Mouse (Mus musculus) cerebellum, adult 2 months (tissue): ENCODE measurements around the gene Inpp5d. TPM values are rescaled to one million over a fixed set of nuclear protein-coding genes. Genes with fewer than 3 reads are reported as not detected.

Source experiments
- DNase-seq, 2 experiments: peaks; one replicate each; pipeline ENCODE4 v3.0.0; 2021
- H3K27ac ChIP-seq: fragments of 200-500 bp; 2 replicates; pipeline ENCODE4 v1.5.1; 2012; ENCODE audit warnings: low read length, control low read depth, inconsistent platforms; ENCODE audit not compliant: insufficient read depth
- H3K27me3 ChIP-seq: fragments of 200-500 bp; 2 replicates; pipeline ENCODE4 v1.6.1; 2012; ENCODE audit warnings: inconsistent platforms, mild to moderate bottlenecking, low read length, moderate library complexity; ENCODE audit not compliant: control insufficient read depth, insufficient read depth
- H3K4me1 ChIP-seq: fragments of 200-500 bp; 2 replicates; pipeline ENCODE4 v1.6.1; 2011; ENCODE audit warnings: low read length; ENCODE audit not compliant: control insufficient read depth, insufficient read depth
- H3K4me3 ChIP-seq: fragments of 200-500 bp; replicated peaks from 2 replicates; pipeline ENCODE3; 2011; ENCODE audit warnings: mild to moderate bottlenecking, low read depth, low read length, control low read depth; ENCODE audit not compliant: insufficient read depth
- CTCF ChIP-seq: fragments of 200-500 bp; IDR thresholded peaks from 2 replicates; pipeline ENCODE4 v1.5.1; 2011; ENCODE audit warnings: low read depth, mild to moderate bottlenecking, control low read depth, low read length, moderate library complexity, borderline replicate concordance; ENCODE audit not compliant: insufficient read depth
- POLR2A ChIP-seq: fragments of 200-500 bp; IDR thresholded peaks from 2 replicates; pipeline ENCODE4 v1.6.1; 2011; ENCODE audit warnings: low read length, control low read depth, borderline replicate concordance; ENCODE audit not compliant: insufficient read depth
- WGBS: fragments of 180-500 bp; shearing (Covaris S2); methylation state at CpG from one replicate; pipeline ENCODE4 v1.1.7; 2018; 5-methylcytosine and 5-hydroxymethylcytosine counted together
- polyA plus RNA-seq: library from polyadenylated mRNA; depleted of rRNA; stranded (reverse); fragments of >200 nt; gene quantifications from 2 replicates; pipeline ENCODE4 v1.2.3, GENCODE M21; 2012; rRNA removed

Inpp5d gene
- 4.7 and 5.6 TPM in 2 replicates for polyA plus RNA-seq

DNA sequence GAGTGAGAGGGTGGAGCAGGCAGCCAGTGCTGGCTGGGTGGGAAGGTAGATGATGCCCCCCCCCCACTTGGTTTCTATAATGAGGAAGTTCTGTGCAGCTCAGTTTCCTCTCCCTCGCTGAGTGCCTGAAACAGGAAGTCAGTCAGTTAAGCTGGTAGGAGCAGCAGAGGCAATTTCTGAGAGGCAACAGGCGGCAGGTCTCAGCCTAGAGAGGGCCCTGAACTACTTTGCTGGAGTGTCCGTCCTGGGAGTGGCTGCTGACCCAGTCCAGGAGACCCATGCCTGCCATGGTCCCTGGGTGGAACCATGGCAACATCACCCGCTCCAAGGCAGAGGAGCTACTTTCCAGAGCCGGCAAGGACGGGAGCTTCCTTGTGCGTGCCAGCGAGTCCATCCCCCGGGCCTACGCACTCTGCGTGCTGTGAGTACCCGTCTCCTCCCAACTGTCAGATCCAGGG lies at the start of gene Inpp5d:
Gene Inpp5d (plus strand): TSS at position 102 of the 458 bp plus-strand sequence.
- no peak within 1 kb of the TSS for H3K4me3 ChIP-seq
- no peaks in the 10 kb centered on the region for H3K27me3 ChIP-seq
- H3K4me1 ChIP-seq: peaks cover 6% of the 10 kb centered on the region
- H3K27ac ChIP-seq: no peak within 1 kb of the TSS
- TF ChIP-seq CTCF: no peak
- TF ChIP-seq POLR2A: no peak
- DNase-seq: no peak
- WGBS: 76% methylated on average over 12 of the region's 12 CpGs

- 61% methylated on average over 5 of the region's 5 CpGs for WGBS
- no peak for TF ChIP-seq POLR2A
- no peak for TF ChIP-seq CTCF
- no peak overlapping the region for H3K4me3 ChIP-seq
- H3K4me1 ChIP-seq: peaks cover 8% of the 10 kb centered on the region
- DNase-seq: no peak
- H3K27ac ChIP-seq: no peak overlapping the region
- no peaks in the 10 kb centered on the region for H3K27me3 ChIP-seq
Observed at GRCm38 (mm10) chr1:87573261-87573660, 46.9 kb upstream of the Inpp5d start.

DNA sequence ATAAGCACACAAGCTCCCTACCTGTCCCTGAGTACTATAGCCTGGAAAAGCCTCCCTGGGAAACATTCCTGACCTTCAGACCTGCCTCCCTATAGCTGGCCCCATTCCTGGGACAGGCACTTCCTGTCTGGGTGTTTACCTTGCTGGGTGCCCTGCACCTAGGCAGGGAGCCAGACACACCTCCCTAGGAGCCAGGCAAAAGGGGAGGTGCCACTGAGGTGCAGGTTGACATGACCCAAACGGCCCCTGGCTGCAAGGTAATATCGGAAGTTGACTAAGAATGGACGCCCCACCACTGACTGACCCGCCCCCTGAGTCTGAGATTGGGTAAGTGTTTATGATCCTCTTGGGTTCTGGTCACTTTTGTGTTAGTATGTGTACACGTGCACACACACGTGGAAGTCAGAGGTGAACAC lies 46.3 kb upstream of the Inpp5d start, which contains the start of gene Ngef:
Gene Ngef (minus strand): TSS at position 71 of the 416 bp plus-strand sequence.
- TF ChIP-seq CTCF (no peak), POLR2A (no peak)
- DNase-seq: no peak
- H3K27me3 ChIP-seq: no peaks in the 10 kb centered on the region
- H3K27ac ChIP-seq: no peak within 1 kb of the TSS
- 85% methylated on average over 6 of the region's 6 CpGs for WGBS
- H3K4me3 ChIP-seq: no peak within 1 kb of the TSS
- peaks cover 8% of the 10 kb centered on the region for H3K4me1 ChIP-seq

GRCm38 (mm10) chr1:87574353-87574752 lies 45.8 kb upstream of the Inpp5d start:
- WGBS: 33% methylated on average over 6 of the region's 6 CpGs
- DNase-seq: no peak
- peaks cover 8% of the 10 kb centered on the region for H3K4me1 ChIP-seq
- TF ChIP-seq CTCF (no peak), POLR2A (no peak)
- no peak overlapping the region for H3K27ac ChIP-seq
- H3K27me3 ChIP-seq: no peaks in the 10 kb centered on the region
- no peak overlapping the region for H3K4me3 ChIP-seq

DNA sequence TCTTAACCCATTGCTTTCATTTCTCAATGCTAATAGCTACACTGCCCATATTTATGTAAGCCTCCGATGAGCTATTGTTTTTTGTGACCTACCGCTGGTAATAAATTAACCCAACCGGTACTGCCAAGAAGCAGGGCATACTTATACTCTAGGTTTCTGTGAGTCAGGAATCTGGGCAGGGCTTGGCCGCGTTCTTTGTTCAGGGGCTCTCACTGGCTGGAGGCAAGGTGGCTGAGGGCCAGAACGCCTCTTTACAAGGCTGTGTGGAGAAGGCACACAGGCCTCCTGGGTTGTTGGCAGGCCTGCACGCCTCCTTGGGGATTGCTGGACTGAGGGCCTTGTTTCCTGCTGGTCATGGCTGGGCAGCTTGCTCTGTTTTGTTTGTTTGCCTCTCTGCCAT lies 45.3 kb upstream of the Inpp5d start:
- Histone ChIP-seq H3K27me3 (no peaks in the 10 kb centered on the region), H3K4me1 (peaks cover 8% of the 10 kb centered on the region), H3K27ac (no peak overlapping the region), H3K4me3 (no peak overlapping the region)
- TF ChIP-seq POLR2A (no peak), CTCF (no peak)
- WGBS: 30% methylated on average over 7 of the region's 7 CpGs
- DNase-seq: peak; percentile 39 to 50

- no peak overlapping the region for H3K27ac ChIP-seq
- no peak for DNase-seq
- no peak overlapping the region for H3K4me3 ChIP-seq
- TF ChIP-seq CTCF (no peak), POLR2A (no peak)
- no peaks in the 10 kb centered on the region for H3K27me3 ChIP-seq
- peaks cover 10% of the 10 kb centered on the region for H3K4me1 ChIP-seq
- WGBS: 86% methylated on average over 6 of the region's 6 CpGs
Observed at GRCm38 (mm10) chr1:87578965-87579364, 41.1 kb upstream of the Inpp5d start.

- Histone ChIP-seq H3K27ac (no peak overlapping the region), H3K4me1 (0 out of 2 replicates have a peak, but pooled peaks cover 3% of the 10 kb centered on the region), H3K4me3 (no peak overlapping the region), H3K27me3 (no peaks in the 10 kb centered on the region)
- 57% methylated on average over 3 of the region's 3 CpGs for WGBS
- TF ChIP-seq POLR2A (no peak), CTCF (no peak)
- no peak for DNase-seq
Observed at GRCm38 (mm10) chr1:87580824-87581223, 39.3 kb upstream of the Inpp5d start.

- H3K27ac ChIP-seq: no peak overlapping the region
- TF ChIP-seq CTCF: no peak
- no peak for TF ChIP-seq POLR2A
- WGBS: 34% methylated on average over 7 of the region's 7 CpGs
- no peak overlapping the region for H3K4me3 ChIP-seq
- H3K4me1 ChIP-seq: peaks cover 19% of the 10 kb centered on the region
- peak in 1 of 2 experiments; percentile 32 for DNase-seq
- H3K27me3 ChIP-seq: no peaks in the 10 kb centered on the region
Observed at GRCm38 (mm10) chr1:87589162-87589561, 30.9 kb upstream of the Inpp5d start.
